In the genomic region with DNA sequence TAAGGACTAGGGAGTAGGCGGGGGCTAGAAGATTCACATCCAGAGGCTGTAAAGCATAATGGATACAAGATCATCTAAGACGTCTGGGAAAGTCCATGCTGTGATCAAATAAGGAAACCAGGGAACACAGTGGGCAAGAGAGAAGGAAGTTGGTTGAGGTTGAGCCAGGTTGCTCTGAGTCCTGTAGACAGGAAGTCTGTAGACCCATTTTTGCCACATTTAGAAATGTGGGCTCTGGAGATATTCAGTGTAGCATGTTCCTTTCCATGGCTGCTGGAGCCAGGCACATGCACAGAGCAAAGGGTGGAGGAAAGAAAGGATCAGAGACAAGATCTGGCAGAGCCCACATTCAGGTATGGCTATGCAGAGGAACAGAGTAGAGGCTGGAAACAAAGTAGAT, we compare ENCODE assay signal across 25 mouse cellular contexts.
"Had no signal": no experiment of that assay in that cellular context is flagged by ENCODE, and none has a peak within 500 bp of the region (broad histone marks: within the 10 kb centered on the region; RNA-seq: fewer than 3 reads in every experiment).

No protein-coding gene starts in this region.

- H3K9me3 ChIP-seq: heart, embryonic 13.5 days; heart, embryonic 15.5 days; hindbrain, embryonic 10.5 days; hindbrain, embryonic 12.5 days; intestine, embryonic 15.5 days; limb, embryonic 10.5 days; liver, embryonic 15.5 days had no signal

- H3K27ac ChIP-seq: heart, embryonic 13.5 days; heart, embryonic 15.5 days; hindbrain, embryonic 10.5 days; hindbrain, embryonic 12.5 days; hindbrain, embryonic 14.5 days; intestine, embryonic 15.5 days; left cerebral cortex, adult 2 months; limb, embryonic 10.5 days; limb, embryonic 12.5 days; liver, embryonic 13.5 days; liver, embryonic 15.5 days had no signal

- H3K4me1 ChIP-seq: heart, embryonic 15.5 days; intestine, embryonic 15.5 days; liver, embryonic 13.5 days; liver, embryonic 15.5 days had no signal

- H3K4me3 ChIP-seq: heart, embryonic 13.5 days; heart, embryonic 15.5 days; hindbrain, embryonic 10.5 days; hindbrain, embryonic 12.5 days; intestine, embryonic 15.5 days; left cerebral cortex, adult 2 months; limb, embryonic 10.5 days; limb, embryonic 12.5 days; liver, embryonic 13.5 days; liver, embryonic 15.5 days had no signal

- DNase-seq: gastrocnemius, postnatal 10 days; gastrocnemius, postnatal 36 days; heart, adult 18-20 months; heart, postnatal 14 days; heart, postnatal 36 days; kidney, adult 18-20 months; kidney, adult 8-10 months; kidney, postnatal 14 days; kidney, postnatal 36 days; liver; liver, embryonic 13.5 days; liver, postnatal 0 days had no signal

- H3K36me3 ChIP-seq: heart, embryonic 15.5 days; hindbrain, embryonic 10.5 days; hindbrain, embryonic 12.5 days; intestine, embryonic 15.5 days; limb, embryonic 10.5 days; limb, embryonic 12.5 days; liver, embryonic 13.5 days; liver, embryonic 15.5 days had no signal

- H3K27me3 ChIP-seq: heart, embryonic 13.5 days; heart, embryonic 15.5 days; hindbrain, embryonic 12.5 days; intestine, embryonic 15.5 days; limb, embryonic 12.5 days; liver, embryonic 13.5 days; liver, embryonic 15.5 days had no signal

- ATAC-seq: hindbrain, embryonic 16.5 days; inflammation-experienced regulatory T-cells, adult 6 months; intestine, embryonic 15.5 days; intestine, postnatal 0 days; liver, postnatal 0 days had no signal
